Mouse (Mus musculus): ENCODE data around the gene Rasip1.

DNA sequence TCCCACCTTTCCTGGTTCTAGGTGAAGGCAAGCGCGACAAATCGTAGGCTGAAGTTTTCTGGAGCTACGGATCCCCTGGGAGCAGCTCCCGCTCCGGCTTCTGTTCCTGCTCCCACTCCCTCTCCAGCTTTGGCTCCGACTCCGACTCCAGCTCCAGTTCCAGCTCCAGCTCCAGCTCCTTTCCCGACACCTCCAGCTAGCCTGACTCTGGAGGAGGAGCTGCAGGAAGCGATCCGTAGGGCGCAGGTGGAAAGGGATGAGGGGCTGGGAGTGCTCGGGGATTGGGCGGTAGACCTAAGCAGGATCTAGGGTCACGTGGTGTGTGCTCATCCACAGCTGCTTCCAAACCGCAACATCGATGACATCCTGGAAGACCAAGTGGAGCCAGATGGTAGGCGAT is 16.9 kb downstream of the Rasip1 start:
- TF ChIP-seq CTCF (IDR thresholded peaks at IDR 0.05; ENCODE audit: control insufficient read depth, insufficient read depth, insufficient read length): no peak
- no peak for TF ChIP-seq MAX (IDR thresholded peaks at IDR 0.05)
